Mouse (Mus musculus) embryonic stem cell, embryonic (primary cell): ENCODE results near the gene Gm28047.

Experiments
- CTCF ChIA-PET, 4 experiments: fragments of 300-600 bp in 2 of 4; fragments of 350-600 bp in 2 of 4; sonication (Branson Sonifier 250); formaldehyde crosslinking; loops; one replicate each; lab custom pipeline; 2022; ENCODE audit warnings: inconsistent platforms in 2 of 4; lab: Charles Lee
- POLR2A ChIA-PET, 4 experiments: fragments of 300-600 bp in 2 of 4; fragments of 350-600 bp in 2 of 4; sonication (Branson Sonifier 250); formaldehyde crosslinking; loops; one replicate each; lab custom pipeline; 2022; ENCODE audit warnings: antibody characterized with exemption in 4 of 4, inconsistent platforms in 1 of 4; lab: Charles Lee

Gm28047 gene

GRCm38 (mm10) chr15:102517976-102518858 lies 106.7 kb downstream of the Gm28047 start, which contains the start of gene Tarbp2:
TSS of gene Tarbp2 (plus strand) at chr15:102518192.
- CTCF ChIA-PET = interaction anchor here (0.6 to 2.1 kb wide), 39 partner anchors 9 to 801 kb away, joined by 3 to 12 read pairs (median 4); partner anchors contain the start of genes Pcbp2 (in 2 of the 4), Aaas (in 1 of the 4), Mfsd5 (in 1 of the 4) and Prr13 (in 1 of the 4)
- POLR2A ChIA-PET = interaction anchor here (0.5 to 21.1 kb wide), 168 partner anchors 4 to 721 kb away, joined by 3 to 296 read pairs (median 5); partner anchors contain the start of genes Aaas (in 3 of the 4), Pcbp2 (in 3 of the 4), Sp1 (in 3 of the 4) and Amhr2 (in 2 of the 4)

GRCm38 (mm10) chr15:102517631-102517975 lies 107.3 kb downstream of the Gm28047 start:
- POLR2A ChIA-PET = interaction anchor here (0.6 to 21.1 kb wide), 134 partner anchors 5 to 722 kb away, joined by 3 to 296 read pairs (median 6); partner anchors contain the start of genes Pcbp2 (in 3 of the 4), Sp1 (in 3 of the 4), Aaas (in 2 of the 4) and Atp5g2 (in 2 of the 4)
- CTCF ChIA-PET = interaction anchor here in 3 of 4 experiments (0.6 to 2.1 kb wide), 27 partner anchors 10 to 802 kb away, joined by 3 to 12 read pairs (median 5); partner anchors contain the start of genes Pcbp2 (in 2 of the 3), Aaas (in 1 of the 3), Mfsd5 (in 1 of the 3) and Prr13 (in 1 of the 3)

- POLR2A ChIA-PET = interaction anchor here (0.5 to 21.1 kb wide), 97 partner anchors 5 to 518 kb away, joined by 3 to 296 read pairs (median 6); partner anchors contain the start of genes Pcbp2 (in 3 of the 4), Sp1 (in 3 of the 4), Atp5g2 (in 2 of the 4) and Gm10337 (in 2 of the 4)
- CTCF ChIA-PET = interaction anchor here (0.6 to 2.1 kb wide), 16 partner anchors 10 to 1286 kb away, joined by 3 to 12 read pairs (median 5); partner anchors contain the start of genes Aaas (in 1 of the 4) and Pcbp2 (in 1 of the 4)
Measured at GRCm38 (mm10) chr15:102516728-102517404, 108.0 kb downstream of the Gm28047 start, which contains the start of gene Map3k12. TSS of gene Map3k12 (minus strand) at chr15:102517064.

GRCm38 (mm10) chr15:102516293-102516692 lies 108.6 kb downstream of the Gm28047 start:
- ChIA-PET POLR2A (interaction anchor here in 3 of 4 experiments (0.5 to 21.1 kb wide), 36 partner anchors 6 to 753 kb away, joined by 3 to 296 read pairs (median 4); partner anchors contain the start of genes Gm10337 (in 2 of the 3), Npff (in 2 of the 3), Pcbp2 (in 2 of the 3) and Sp1 (in 2 of the 3)), CTCF (interaction anchor here (0.6 to 1.2 kb wide), 6 partner anchors 11 to 1286 kb away, joined by 3 to 6 read pairs (median 5); no protein-coding TSS in a partner anchor)

GRCm38 (mm10) chr15:102515791-102516190 lies 109.1 kb downstream of the Gm28047 start:
- POLR2A ChIA-PET = interaction anchor here in 3 of 4 experiments (0.6 to 21.1 kb wide), 23 partner anchors 6 to 754 kb away, joined by 3 to 296 read pairs (median 5); partner anchors contain the start of genes Gm10337 (in 2 of the 3), Pcbp2 (in 2 of the 3), Sp1 (in 2 of the 3) and Aaas (in 1 of the 3)
- CTCF ChIA-PET = interaction anchor here in 2 of 4 experiments (0.7 to 1.2 kb wide), 3 partner anchors 11 to 1285 kb away, joined by 4 to 6 read pairs (median 5); no protein-coding TSS in a partner anchor

- ChIA-PET POLR2A (interaction anchor here in 2 of 4 experiments (0.9 to 21.1 kb wide), 7 partner anchors 6 to 274 kb away, joined by 3 to 296 read pairs (median 49); partner anchors contain the start of genes Gm10337 (in 2 of the 2), Map3k12 (in 1 of the 2), Npff (in 1 of the 2) and Pcbp2 (in 1 of the 2)), CTCF (no interaction called here)
Measured at GRCm38 (mm10) chr15:102515261-102515660, 109.6 kb downstream of the Gm28047 start.

- ChIA-PET CTCF (interaction anchor here in 2 of 4 experiments (0.6 kb wide), 4 partner anchors 69 to 1744 kb away, joined by 3 to 12 read pairs (median 6); no protein-coding TSS in a partner anchor), POLR2A (interaction anchor here in 3 of 4 experiments (0.6 to 21.1 kb wide), 15 partner anchors 9 to 759 kb away, joined by 3 to 296 read pairs (median 5); partner anchors contain the start of genes Aaas (in 1 of the 3), Map3k12 (in 1 of the 3), Npff (in 1 of the 3) and Pcbp2 (in 1 of the 3))
Measured at GRCm38 (mm10) chr15:102513004-102513403, 111.9 kb downstream of the Gm28047 start.

GRCm38 (mm10) chr15:102512471-102512870 lies 112.4 kb downstream of the Gm28047 start:
- ChIA-PET CTCF (interaction anchor here in 2 of 4 experiments (0.6 to 1.3 kb wide), 4 partner anchors 54 to 1184 kb away, joined by 3 read pairs; partner anchors contain the start of gene Prr13 (in 1 of the 2)), POLR2A (interaction anchor here in 3 of 4 experiments (0.8 to 21.1 kb wide), 16 partner anchors 8 to 162 kb away, joined by 3 to 296 read pairs (median 6); partner anchors contain the start of genes Sp1 (in 3 of the 3), Npff (in 2 of the 3), Pcbp2 (in 2 of the 3) and Aaas (in 1 of the 3))

GRCm38 (mm10) chr15:102512010-102512409 lies 112.9 kb downstream of the Gm28047 start:
- ChIA-PET POLR2A (interaction anchor here in 3 of 4 experiments (0.8 to 21.1 kb wide), 20 partner anchors 10 to 435 kb away, joined by 3 to 296 read pairs (median 8); partner anchors contain the start of genes Npff (in 2 of the 3), Pcbp2 (in 2 of the 3), Sp1 (in 2 of the 3) and Aaas (in 1 of the 3)), CTCF (interaction anchor here in 3 of 4 experiments (0.6 to 2.1 kb wide), 5 partner anchors 13 to 1183 kb away, joined by 3 to 7 read pairs (median 3); partner anchors contain the start of genes Npff (in 1 of the 3), Pcbp2 (in 1 of the 3) and Prr13 (in 1 of the 3))

GRCm38 (mm10) chr15:102511285-102511833 lies 113.5 kb downstream of the Gm28047 start:
- CTCF ChIA-PET = interaction anchor here in 2 of 4 experiments (1.0 to 2.1 kb wide), 3 partner anchors 14 to 156 kb away, joined by 3 to 7 read pairs (median 3); partner anchors contain the start of genes Npff (in 1 of the 2) and Pcbp2 (in 1 of the 2)
- POLR2A ChIA-PET = interaction anchor here in 3 of 4 experiments (0.5 to 21.1 kb wide), 30 partner anchors 10 to 1245 kb away, joined by 3 to 296 read pairs (median 6); partner anchors contain the start of genes Pcbp2 (in 2 of the 3), Sp1 (in 2 of the 3), Map3k12 (in 1 of the 3) and Npff (in 1 of the 3)

GRCm38 (mm10) chr15:102510590-102511284 lies 114.1 kb downstream of the Gm28047 start:
- CTCF ChIA-PET = interaction anchor here in 3 of 4 experiments (0.5 to 2.1 kb wide), 9 partner anchors 9 to 155 kb away, joined by 3 to 7 read pairs (median 4); partner anchors contain the start of genes Npff (in 1 of the 3) and Pcbp2 (in 1 of the 3)
- POLR2A ChIA-PET = interaction anchor here (0.6 to 21.1 kb wide), 54 partner anchors 7 to 1245 kb away, joined by 3 to 296 read pairs (median 6); partner anchors contain the start of genes Pcbp2 (in 3 of the 4), Sp1 (in 3 of the 4), Tarbp2 (in 3 of the 4) and Aaas (in 1 of the 4)

- POLR2A ChIA-PET = interaction anchor here (0.6 to 21.1 kb wide), 49 partner anchors 8 to 374 kb away, joined by 3 to 296 read pairs (median 6); partner anchors contain the start of genes Pcbp2 (in 3 of the 4), Sp1 (in 3 of the 4), Tarbp2 (in 3 of the 4) and Aaas (in 1 of the 4)
- CTCF ChIA-PET = interaction anchor here in 3 of 4 experiments (0.5 to 2.1 kb wide), 6 partner anchors 9 to 131 kb away, joined by 3 to 7 read pairs (median 4); partner anchors contain the start of genes Npff (in 1 of the 3) and Pcbp2 (in 1 of the 3)
Measured at GRCm38 (mm10) chr15:102510110-102510509, 114.8 kb downstream of the Gm28047 start.

GRCm38 (mm10) chr15:102508336-102508735 lies 116.5 kb downstream of the Gm28047 start:
- ChIA-PET CTCF (interaction anchor here in 1 of 4 experiments (1.1 kb wide), 1 partner anchor 38 kb away, joined by 3 read pairs; the partner anchor contains the start of gene Pcbp2), POLR2A (interaction anchor here (0.6 to 21.1 kb wide), 30 partner anchors 7 to 284 kb away, joined by 3 to 296 read pairs (median 5); partner anchors contain the start of genes Tarbp2 (in 4 of the 4), Pcbp2 (in 2 of the 4), Sp1 (in 2 of the 4) and Atf7 (in 1 of the 4))

GRCm38 (mm10) chr15:102507561-102507960 lies 117.3 kb downstream of the Gm28047 start:
- CTCF ChIA-PET = interaction anchor here in 1 of 4 experiments (1.1 kb wide), 1 partner anchor 37 kb away, joined by 3 read pairs; the partner anchor contains the start of gene Pcbp2
- POLR2A ChIA-PET = interaction anchor here (0.6 to 21.1 kb wide), 36 partner anchors 7 to 283 kb away, joined by 3 to 296 read pairs (median 4); partner anchors contain the start of genes Tarbp2 (in 4 of the 4), Pcbp2 (in 2 of the 4), Sp1 (in 2 of the 4) and Atf7 (in 1 of the 4)
